Mouse (Mus musculus) hindbrain, embryonic 16.5 days (tissue): ENCODE measurements at regions not wholly inside any gene's neighbourhood (a gene's known extent, or its start where the extent isn't known, plus 50 kb on each side); places are given as distances from the start of the nearest gene placed in this dataset.

Experiments used
- ATAC-seq: fragments of 200-750 bp; cut with Nextera tagmentation; 2 replicates; pipeline ENCODE4 v1.8.0; 2017; ENCODE audit warnings: moderate TSS enrichment, moderate library complexity
- H3K27ac ChIP-seq: fragments of 300-500 bp; sonication (generic); 2 replicates; pipeline ENCODE4 v1.5.1; 2014; ENCODE audit warnings: low read depth, mild to moderate bottlenecking, control low read depth, low read length, moderate library complexity
- H3K27me3 ChIP-seq: fragments of 300-500 bp; sonication (generic); replicated peaks from 2 replicates; pipeline ENCODE4 v1.6.1; 2014; ENCODE audit warnings: low read length; ENCODE audit not compliant: control insufficient read depth, insufficient read depth
- H3K36me3 ChIP-seq: fragments of 300-500 bp; sonication (generic); 2 replicates; pipeline ENCODE4 v1.6.1; 2014; ENCODE audit warnings: mild to moderate bottlenecking, low read length, moderate library complexity, mixed read lengths; ENCODE audit not compliant: control insufficient read depth, insufficient read depth
- H3K4me1 ChIP-seq: fragments of 300-500 bp; sonication (generic); 2 replicates; pipeline ENCODE4 v1.6.1; 2014; ENCODE audit warnings: low read depth, low read length; ENCODE audit not compliant: control insufficient read depth, insufficient read depth
- H3K4me2 ChIP-seq: fragments of 300-500 bp; sonication (generic); 2 replicates; pipeline ENCODE4 v1.6.1; 2014; ENCODE audit warnings: mild to moderate bottlenecking, low read length, control low read depth, moderate library complexity
- H3K4me3 ChIP-seq: fragments of 300-500 bp; sonication (generic); 2 replicates; pipeline ENCODE4 v1.5.1; 2014; ENCODE audit warnings: mild to moderate bottlenecking, low read length, control low read depth, moderate library complexity
- H3K9ac ChIP-seq: fragments of 300-500 bp; sonication (generic); 2 replicates; pipeline ENCODE4 v1.6.1; 2014; ENCODE audit warnings: low read depth, mild to moderate bottlenecking, control low read depth, low read length, moderate library complexity
- H3K9me3 ChIP-seq: fragments of 300-500 bp; sonication (generic); 2 replicates; pipeline ENCODE4 v1.6.1; 2014; ENCODE audit warnings: mild to moderate bottlenecking, low read length, moderate library complexity; ENCODE audit not compliant: control insufficient read depth
- WGBS: fragments of 180-500 bp; shearing (Covaris S2); extraction: QIAGEN DNeasy Blood & Tissue Kit; methylation state at CpG from one replicate; pipeline ENCODE4 v1.1.7; 2014; 5-methylcytosine and 5-hydroxymethylcytosine counted together

- Histone ChIP-seq H3K27me3 (no peaks in the 10 kb centered on the region), H3K4me2 (no peak overlapping the region), H3K4me1 (no peaks in the 10 kb centered on the region), H3K9ac (no peak overlapping the region), H3K27ac (no peak overlapping the region), H3K36me3 (no peaks in the 10 kb centered on the region), H3K9me3 (no peaks in the 10 kb centered on the region), H3K4me3 (no peak overlapping the region)
- ATAC-seq = no peak
- WGBS = 100% methylated on average over 1 of the region's 1 CpGs
Observed at GRCm38 (mm10) chr2:61383744-61384295, 194.6 kb upstream of the Tank start.

- Histone ChIP-seq H3K4me1 (no peaks in the 10 kb centered on the region), H3K4me2 (no peak overlapping the region), H3K36me3 (no peaks in the 10 kb centered on the region), H3K9me3 (no peaks in the 10 kb centered on the region), H3K27ac (no peak overlapping the region), H3K27me3 (no peaks in the 10 kb centered on the region), H3K4me3 (no peak overlapping the region), H3K9ac (no peak overlapping the region)
- no peak for ATAC-seq
- 63% methylated on average over 5 of the region's 5 CpGs for WGBS
Observed at GRCm38 (mm10) chr2:61379076-61379475, 199.3 kb upstream of the Tank start.

- WGBS = 93% methylated on average over 5 of the region's 5 CpGs
Observed at GRCm38 (mm10) chr2:61378297-61378696, 200.1 kb upstream of the Tank start.

DNA sequence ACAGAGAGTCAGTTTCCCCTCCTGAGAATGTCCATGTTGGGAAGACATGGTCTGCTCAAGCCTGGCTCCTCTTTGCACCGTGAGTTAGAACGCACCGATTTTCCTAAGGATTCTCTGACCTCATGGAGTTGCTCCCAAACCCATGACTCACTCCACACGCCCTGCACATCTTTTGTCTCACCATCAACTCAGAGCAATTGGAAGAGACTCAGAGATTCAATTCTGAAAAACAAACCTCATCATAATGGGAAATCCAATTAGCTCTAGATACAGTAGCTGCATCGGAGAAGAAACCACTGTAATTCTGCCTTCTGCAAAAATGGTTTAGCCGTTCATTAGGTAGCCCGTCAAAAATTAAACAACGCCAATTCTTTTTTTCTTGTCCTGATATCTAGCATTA is 200.6 kb upstream of the Tank start:
- no peak overlapping the region for H3K9ac ChIP-seq
- no peaks in the 10 kb centered on the region for H3K4me1 ChIP-seq
- H3K9me3 ChIP-seq = no peaks in the 10 kb centered on the region
- no peaks in the 10 kb centered on the region for H3K27me3 ChIP-seq
- ATAC-seq = no peak
- no peaks in the 10 kb centered on the region for H3K36me3 ChIP-seq
- 87% methylated on average over 8 of the region's 8 CpGs for WGBS
- no peak overlapping the region for H3K4me2 ChIP-seq
- H3K4me3 ChIP-seq = no peak overlapping the region
- H3K27ac ChIP-seq = no peak overlapping the region

More at GRCm38 (mm10) chr2:61378297-61378696, 200.1 kb upstream of the Tank start:
- Histone ChIP-seq H3K9ac (no peak overlapping the region), H3K36me3 (no peaks in the 10 kb centered on the region), H3K27me3 (no peaks in the 10 kb centered on the region), H3K4me1 (no peaks in the 10 kb centered on the region), H3K4me2 (no peak overlapping the region), H3K27ac (no peak overlapping the region), H3K4me3 (no peak overlapping the region), H3K9me3 (no peaks in the 10 kb centered on the region)
- ATAC-seq = no peak

DNA sequence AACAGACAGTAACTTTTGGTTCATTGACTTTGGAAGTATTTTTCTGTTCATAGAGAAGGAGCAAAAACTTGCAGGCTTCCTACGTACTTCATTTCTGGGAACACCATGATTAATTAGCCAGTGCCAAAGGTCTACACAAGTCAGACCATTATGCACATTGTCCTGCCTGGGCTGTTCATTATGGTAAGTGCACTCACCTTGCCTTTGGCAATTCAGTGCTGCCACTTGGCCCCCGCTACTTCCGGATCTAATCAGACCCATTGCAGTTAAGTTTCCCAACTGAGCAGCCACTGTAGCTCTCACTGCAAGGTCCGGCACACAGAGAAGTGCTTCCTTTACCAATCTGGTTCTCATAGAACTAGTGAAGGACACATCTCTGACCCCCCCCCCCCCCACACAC is 215.8 kb upstream of the Tank start:
- no peak for ATAC-seq
- H3K9ac ChIP-seq = no peak overlapping the region
- no peaks in the 10 kb centered on the region for H3K4me1 ChIP-seq
- WGBS = 90% methylated on average over 4 of the region's 4 CpGs
- no peaks in the 10 kb centered on the region for H3K9me3 ChIP-seq
- no peaks in the 10 kb centered on the region for H3K36me3 ChIP-seq
- H3K4me3 ChIP-seq = no peak overlapping the region
- H3K4me2 ChIP-seq = no peak overlapping the region
- no peak overlapping the region for H3K27ac ChIP-seq
- H3K27me3 ChIP-seq = no peaks in the 10 kb centered on the region

DNA sequence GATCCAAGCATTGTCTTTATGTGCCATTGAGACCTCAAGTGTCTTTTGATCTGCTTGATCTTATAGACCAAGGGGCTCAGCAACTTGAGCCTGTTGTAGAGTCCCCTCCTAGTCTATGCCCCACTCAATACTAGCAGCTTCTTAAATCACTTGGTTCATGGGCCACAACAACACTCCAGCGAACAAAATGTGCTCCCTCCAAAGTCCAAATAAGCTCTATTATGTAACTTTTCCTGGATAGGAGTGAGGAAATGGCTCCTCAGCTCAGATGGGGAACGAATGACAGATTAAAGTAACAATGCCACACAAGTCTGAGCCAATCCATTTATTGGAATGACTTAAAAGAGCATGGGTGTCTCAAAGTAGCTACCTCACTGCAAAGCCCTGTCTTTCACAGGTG is 217.0 kb upstream of the Tank start:
- no peaks in the 10 kb centered on the region for H3K27me3 ChIP-seq
- ATAC-seq = no peak
- WGBS = 89% methylated on average over 2 of the region's 2 CpGs

GRCm38 (mm10) chr2:61354104-61354503 is 224.3 kb upstream of the Tank start:
- no peaks in the 10 kb centered on the region for H3K27me3 ChIP-seq
- ATAC-seq = no peak
- 59% methylated on average over 8 of the region's 8 CpGs for WGBS
- H3K4me2 ChIP-seq = no peak overlapping the region
- H3K36me3 ChIP-seq = no peaks in the 10 kb centered on the region
- H3K9ac ChIP-seq = no peak overlapping the region
- H3K27ac ChIP-seq = no peak overlapping the region
- no peaks in the 10 kb centered on the region for H3K9me3 ChIP-seq
- no peak overlapping the region for H3K4me3 ChIP-seq
- H3K4me1 ChIP-seq = no peaks in the 10 kb centered on the region

More for the DNA sequence above, 217.0 kb upstream of the Tank start:
- Histone ChIP-seq H3K4me1 (no peaks in the 10 kb centered on the region), H3K4me3 (no peak overlapping the region), H3K9ac (no peak overlapping the region), H3K9me3 (no peaks in the 10 kb centered on the region), H3K36me3 (no peaks in the 10 kb centered on the region), H3K27ac (no peak overlapping the region), H3K4me2 (no peak overlapping the region)

DNA sequence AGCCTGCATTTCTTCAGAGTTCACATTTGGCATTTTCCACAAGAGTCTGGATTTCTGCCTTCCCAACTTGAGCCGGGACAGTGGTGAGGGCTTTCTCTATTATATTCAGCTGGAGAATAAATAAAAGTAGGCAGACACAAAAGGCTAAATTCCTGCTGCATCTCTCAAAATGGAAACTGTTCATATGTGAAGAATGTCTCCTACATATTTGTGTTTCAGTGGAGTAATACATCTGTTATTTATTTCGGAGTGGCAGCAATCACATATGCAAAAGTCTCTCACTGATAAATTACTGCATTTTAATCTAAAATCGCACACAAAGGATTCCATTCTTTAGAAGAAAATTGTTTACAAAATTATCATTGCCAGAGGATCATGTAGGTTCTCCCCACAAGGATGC is 230.9 kb upstream of the Tank start:
- 88% methylated on average over 3 of the region's 3 CpGs for whole genome bisulfite sequencing
- no peak overlapping the region for H3K27ac ChIP-seq
- no peak overlapping the region for H3K4me3 ChIP-seq
- no peak for ATAC-seq
- no peaks in the 10 kb centered on the region for H3K36me3 ChIP-seq
- H3K4me2 ChIP-seq = no peak overlapping the region
- no peaks in the 10 kb centered on the region for H3K4me1 ChIP-seq
- H3K9ac ChIP-seq = no peak overlapping the region
- H3K27me3 ChIP-seq = no peaks in the 10 kb centered on the region
- H3K9me3 ChIP-seq = no peaks in the 10 kb centered on the region

DNA sequence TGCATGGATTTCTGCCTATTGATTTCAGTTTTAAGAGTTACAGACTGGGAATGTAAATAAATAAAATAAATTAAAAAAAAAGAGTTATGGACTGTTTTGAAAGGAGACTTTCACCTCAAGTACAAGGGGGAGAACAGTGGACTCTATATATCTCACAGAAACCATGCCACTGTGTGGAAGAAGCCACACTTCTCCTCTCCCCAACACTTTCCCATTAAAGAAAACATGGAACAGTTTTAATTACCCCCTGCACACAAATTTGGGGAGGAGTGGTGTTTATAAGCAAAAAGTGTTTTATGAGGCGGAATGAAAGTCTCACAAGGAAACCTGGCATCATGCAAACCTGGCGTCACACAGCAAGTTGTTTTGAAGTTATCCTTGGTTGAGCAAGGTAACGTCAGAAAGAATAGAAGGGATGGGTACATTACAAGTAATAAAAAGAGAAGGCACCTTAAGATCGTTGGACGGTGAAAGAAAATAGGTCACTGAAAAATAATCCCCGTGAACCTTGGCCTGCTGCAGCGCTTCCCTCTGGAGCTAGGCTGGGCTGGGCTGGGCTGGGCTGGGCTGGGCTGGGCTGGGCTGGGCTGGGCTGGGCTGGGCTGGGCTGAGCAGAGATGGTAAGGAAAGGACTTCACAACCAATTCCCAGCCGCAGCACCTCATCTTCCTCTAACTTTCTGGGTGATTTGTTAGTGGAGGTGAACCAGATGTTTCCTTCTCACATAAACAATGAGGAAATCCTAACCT is 232.2 kb upstream of the Tank start:
- H3K4me1 ChIP-seq = no peaks in the 10 kb centered on the region
- H3K4me3 ChIP-seq = no peak overlapping the region
- no peak overlapping the region for H3K9ac ChIP-seq
- no peaks in the 10 kb centered on the region for H3K36me3 ChIP-seq
- ATAC-seq = no peak
- H3K27me3 ChIP-seq = no peaks in the 10 kb centered on the region
- no peak overlapping the region for H3K4me2 ChIP-seq
- no peaks in the 10 kb centered on the region for H3K9me3 ChIP-seq
- WGBS = 71% methylated on average over 8 of the region's 8 CpGs
- H3K27ac ChIP-seq = no peak overlapping the region
